Mouse (Mus musculus): ENCODE measurements at regions not wholly inside any gene's neighbourhood (a gene's known extent, or its start where the extent isn't known, plus 50 kb on each side); places are given as distances from the start of the nearest gene placed in this dataset.

- no peak for TF ChIP-seq CTCF (IDR thresholded peaks at IDR 0.05; ENCODE audit: borderline replicate concordance, control insufficient read depth, extremely low read depth, insufficient read depth, low read length, poor library complexity)
- no peak for TF ChIP-seq POLR2A (IDR thresholded peaks at IDR 0.05; ENCODE audit: control insufficient read depth, extremely low read depth, insufficient read depth, low read length, poor library complexity)
Observed at GRCm38 (mm10) chr10:44776175-44776574, 247.9 kb upstream of the Prdm1 start.

Measured in thymus, adult 2 months (tissue).